Mouse (Mus musculus) myocyte (in vitro differentiated cells): ENCODE measurements at regions not wholly inside any gene's neighbourhood (a gene's known extent, or its start where the extent isn't known, plus 50 kb on each side); places are given as distances from the start of the nearest gene placed in this dataset.

Experiments
- CEBPB ChIP-seq: IDR thresholded peaks from 2 replicates; pipeline ENCODE4 v1.6.1; 2011; ENCODE audit warnings: mild to moderate bottlenecking, moderate library complexity; ENCODE audit not compliant: poor library complexity, insufficient read depth, severe bottlenecking
- E2F4 ChIP-seq: IDR thresholded peaks from one replicate; pipeline ENCODE4 v1.6.1; 2011; ENCODE audit warnings: mild to moderate bottlenecking, control low read depth, moderate library complexity; ENCODE audit not compliant: insufficient read depth
- MAX ChIP-seq: IDR thresholded peaks from one replicate; pipeline ENCODE4 v1.6.1; 2011; ENCODE audit warnings: low read depth, mild to moderate bottlenecking, control low read depth
- MYOD1 ChIP-seq, 3 experiments: IDR thresholded peaks; one replicate each; pipeline ENCODE4 v1.6.1; 2011; ENCODE audit warnings: control low read depth in 2 of 3, low read depth in 2 of 3, mild to moderate bottlenecking in 2 of 3, moderate library complexity in 1 of 3; ENCODE audit not compliant: insufficient read length in 2 of 3, control insufficient read depth in 1 of 3
- MYOG ChIP-seq, 3 experiments: IDR thresholded peaks; one replicate each; pipeline ENCODE4 v1.6.1; 2011; ENCODE audit warnings: control low read depth in 2 of 3, low read depth in 2 of 3, mild to moderate bottlenecking in 2 of 3; ENCODE audit not compliant: insufficient read length in 2 of 3, control insufficient read depth in 1 of 3, insufficient read depth in 1 of 3
- POLR2A ChIP-seq: IDR thresholded peaks from one replicate; pipeline ENCODE4 v1.6.1; 2011; ENCODE audit warnings: low read depth, mild to moderate bottlenecking, control low read depth, moderate library complexity; ENCODE audit not compliant: insufficient read length
- POLR2AphosphoS2 ChIP-seq: IDR thresholded peaks from one replicate; pipeline ENCODE4 v1.6.1; 2011; ENCODE audit warnings: low read depth, control low read depth; ENCODE audit not compliant: insufficient read length
- TCF12 ChIP-seq: IDR thresholded peaks from one replicate; pipeline ENCODE4 v1.6.1; 2011; ENCODE audit warnings: mild to moderate bottlenecking, control low read depth; ENCODE audit not compliant: poor library complexity, insufficient read depth, severe bottlenecking
- TCF3 ChIP-seq: IDR thresholded peaks from one replicate; pipeline ENCODE4 v1.6.1; 2011; ENCODE audit warnings: low read depth, control low read depth; ENCODE audit not compliant: insufficient read length
- USF1 ChIP-seq: IDR thresholded peaks from one replicate; pipeline ENCODE4 v1.6.1; 2011; ENCODE audit warnings: low read depth, mild to moderate bottlenecking, control low read depth, moderate library complexity

GRCm38 (mm10) chr14:14628673-14629072 lies 73.4 kb upstream of the Slc4a7 start:
- TF ChIP-seq POLR2AphosphoS2 (no peak), E2F4 (no peak), MAX (no peak), POLR2A (no peak), TCF3 (no peak), CEBPB (no peak), TCF12 (no peak), MYOG (IDR thresholded peaks at IDR 0.05; ENCODE audit: control insufficient read depth in 1 of 3, insufficient read depth in 1 of 3, insufficient read length in 2 of 3, low read depth in 2 of 3) (no peak), USF1 (no peak), MYOD1 (IDR thresholded peaks at IDR 0.05; ENCODE audit: control insufficient read depth in 1 of 3, insufficient read length in 2 of 3, low read depth in 2 of 3) (no peak)
